Mouse (Mus musculus): ENCODE results near the gene Rab1b. TPM values are rescaled to one million over a fixed set of nuclear protein-coding genes. Genes with fewer than 3 reads are reported as not detected.
A peak's percentile ranks its signal among the peaks of the same experiment; 100 is the strongest.

The Rab1b gene
- polyA plus RNA-seq, 1 experiment, result 203 TPM

DNA sequence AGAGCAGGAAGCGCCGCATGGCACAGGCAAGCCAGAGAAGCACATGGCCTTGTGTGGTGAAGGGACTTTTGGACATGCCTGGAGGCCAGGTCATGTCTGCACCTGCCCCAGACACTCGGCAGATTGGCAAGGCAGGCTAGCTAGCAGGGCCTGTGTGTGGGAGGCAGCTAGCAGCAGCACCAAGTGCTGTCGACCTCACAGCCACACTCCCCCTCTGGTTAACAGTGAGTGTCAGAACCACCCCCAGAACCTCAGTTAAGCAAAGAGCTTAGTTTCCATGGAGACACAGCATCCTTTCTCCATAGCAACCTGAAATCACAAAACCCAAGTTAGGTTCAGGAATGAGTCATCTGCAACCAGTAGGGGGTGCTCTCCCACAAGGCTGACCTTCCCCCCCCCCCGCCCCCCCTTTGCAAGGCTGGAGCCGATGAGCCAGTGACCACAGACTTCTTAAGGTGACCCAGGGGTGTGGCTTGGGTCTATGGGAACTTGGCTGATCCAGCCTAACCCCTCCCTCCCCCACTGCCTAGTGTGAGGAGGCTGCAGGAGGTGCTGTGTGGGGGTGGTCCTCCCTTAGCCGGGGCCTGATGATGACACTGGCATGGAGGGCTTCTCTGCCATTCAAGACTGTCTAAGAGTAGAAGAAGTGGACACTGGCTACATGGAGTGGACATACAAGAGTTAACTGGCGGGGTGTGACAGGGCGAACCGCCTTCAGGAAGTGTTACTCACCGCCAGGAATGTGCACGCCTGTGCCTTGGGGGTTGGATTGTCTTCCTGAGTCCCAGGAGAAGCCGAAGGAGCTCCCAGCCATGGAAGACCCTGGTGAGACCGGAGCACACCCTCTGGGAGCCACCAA is 56.6 kb downstream of the Rab1b start, which contains the start of gene Rin1:
Gene Rin1 (plus strand): TSS at position 435 of the 859 bp plus-strand sequence.
- peaks cover 35% of the 10 kb centered on the region for H3K79me2 ChIP-seq (ENCODE audit: control insufficient read depth, insufficient read depth)
- H3K36me3 ChIP-seq (ENCODE audit: control insufficient read depth, insufficient read depth), result peaks cover 19% of the 10 kb centered on the region
- TF ChIP-seq POLR2A (IDR thresholded peaks at IDR 0.05; ENCODE audit: insufficient read length, low read depth), result peak; percentile 68
- TF ChIP-seq POLR2AphosphoS2 (IDR thresholded peaks at IDR 0.05; ENCODE audit: insufficient read length, low read depth), result peak; percentile 68
- TF ChIP-seq MYOG (IDR thresholded peaks at IDR 0.05; ENCODE audit: control insufficient read depth in 1 of 3, insufficient read depth in 1 of 3, insufficient read length in 2 of 3, low read depth in 2 of 3), result peak in 1 of 3 experiments; percentile 55
- TF ChIP-seq USF1 (IDR thresholded peaks at IDR 0.05; ENCODE audit: low read depth), result no peak
- no peak for TF ChIP-seq TCF12 (IDR thresholded peaks at IDR 0.05; ENCODE audit: insufficient read depth, poor library complexity, severe bottlenecking)
- TF ChIP-seq CEBPB (IDR thresholded peaks at IDR 0.05; ENCODE audit: insufficient read depth, poor library complexity, severe bottlenecking), result no peak
- peak in 2 of 3 experiments; percentile 81 to 90 for TF ChIP-seq MYOD1 (IDR thresholded peaks at IDR 0.05; ENCODE audit: control insufficient read depth in 1 of 3, insufficient read length in 2 of 3, low read depth in 2 of 3)
- no peak for TF ChIP-seq E2F4 (IDR thresholded peaks at IDR 0.05; ENCODE audit: insufficient read depth)
- TF ChIP-seq REST (IDR thresholded peaks at IDR 0.05; ENCODE audit: insufficient read depth, insufficient read length), result no peak
- TF ChIP-seq MAX (IDR thresholded peaks at IDR 0.05; ENCODE audit: low read depth), result no peak
- no peak for TF ChIP-seq SRF (IDR thresholded peaks at IDR 0.05; ENCODE audit: control insufficient read depth, insufficient read length, low read depth)
- no peak for TF ChIP-seq TCF3 (IDR thresholded peaks at IDR 0.05; ENCODE audit: insufficient read length, low read depth)
- peak within 1 kb of the TSS; percentile 95 for H3K4me3 ChIP-seq
- H3K4me2 ChIP-seq (ENCODE audit: low read depth), result peak within 1 kb of the TSS; percentile 78
- peak within 1 kb of the TSS; percentile 74 for H3ac ChIP-seq (ENCODE audit: control insufficient read depth, insufficient read length)
- no peaks in the 10 kb centered on the region for H3K27me3 ChIP-seq (ENCODE audit: control insufficient read depth, insufficient read depth, insufficient read length)

GRCm38 (mm10) chr19:5049325-5049724 is 57.5 kb downstream of the Rab1b start:
- Histone ChIP-seq H3K36me3 (ENCODE audit: control insufficient read depth, insufficient read depth) (peaks cover 10% of the 10 kb centered on the region), H3K4me2 (ENCODE audit: low read depth) (no peak overlapping the region), H3K79me2 (ENCODE audit: control insufficient read depth, insufficient read depth) (peaks cover 30% of the 10 kb centered on the region), H3ac (ENCODE audit: control insufficient read depth, insufficient read length) (no peak overlapping the region), H3K4me3 (peak overlapping the region; percentile 95), H3K27me3 (ENCODE audit: control insufficient read depth, insufficient read depth, insufficient read length) (no peaks in the 10 kb centered on the region)
- TF ChIP-seq REST (IDR thresholded peaks at IDR 0.05; ENCODE audit: insufficient read depth, insufficient read length), result no peak
- no peak for TF ChIP-seq USF1 (IDR thresholded peaks at IDR 0.05; ENCODE audit: low read depth)
- TF ChIP-seq MAX (IDR thresholded peaks at IDR 0.05; ENCODE audit: low read depth), result no peak
- no peak for TF ChIP-seq SRF (IDR thresholded peaks at IDR 0.05; ENCODE audit: control insufficient read depth, insufficient read length, low read depth)
- TF ChIP-seq MYOD1 (IDR thresholded peaks at IDR 0.05; ENCODE audit: control insufficient read depth in 1 of 3, insufficient read length in 2 of 3, low read depth in 2 of 3), result no peak

Other genes with a start within 250 kb of the Rab1b start
- gene Actn3, start 229.2 kb downstream of the Rab1b start, polyA plus RNA-seq (2012; fragmentation: generic; extraction: Trizol), result 418 TPM
- gene Zdhhc24, start 228.4 kb downstream of the Rab1b start, polyA plus RNA-seq (2012; fragmentation: generic; extraction: Trizol), result 9.3 TPM
- gene Bbs1, start 200.4 kb downstream of the Rab1b start, polyA plus RNA-seq (2012; fragmentation: generic; extraction: Trizol), result 3.6 TPM
- gene Dpp3, start 178.8 kb downstream of the Rab1b start, polyA plus RNA-seq (2012; fragmentation: generic; extraction: Trizol), result 71.6 TPM
- gene Peli3, start 163.9 kb downstream of the Rab1b start, polyA plus RNA-seq (2012; fragmentation: generic; extraction: Trizol), result 0.49 TPM
- 62.6 TPM for gene Mrpl11, start 144.9 kb downstream of the Rab1b start, polyA plus RNA-seq (2012; fragmentation: generic; extraction: Trizol)
- gene Npas4, start 116.8 kb downstream of the Rab1b start, polyA plus RNA-seq (2012; fragmentation: generic; extraction: Trizol), result 0.02 TPM
- 8.7 TPM for gene Slc29a2, start 83.2 kb downstream of the Rab1b start, polyA plus RNA-seq (2012; fragmentation: generic; extraction: Trizol)
- gene B4gat1, start 68.2 kb downstream of the Rab1b start, polyA plus RNA-seq (2012; fragmentation: generic; extraction: Trizol), result 46.7 TPM
- gene AC124502.3, start 68.2 kb downstream of the Rab1b start, polyA plus RNA-seq (2012; fragmentation: generic; extraction: Trizol), result 1.6 TPM
- 45.8 TPM for gene Brms1, start 65.7 kb downstream of the Rab1b start, polyA plus RNA-seq (2012; fragmentation: generic; extraction: Trizol)
- 63.9 TPM for gene Rin1, start 56.6 kb downstream of the Rab1b start, polyA plus RNA-seq (2012; fragmentation: generic; extraction: Trizol)
- gene Cd248, start 39.0 kb downstream of the Rab1b start, polyA plus RNA-seq (2012; fragmentation: generic; extraction: Trizol), result 10.4 TPM
- 10.1 TPM for gene Tmem151a, start 21.5 kb downstream of the Rab1b start, polyA plus RNA-seq (2012; fragmentation: generic; extraction: Trizol)
- 115 TPM for gene Yif1a, start 18.5 kb downstream of the Rab1b start, polyA plus RNA-seq (2012; fragmentation: generic; extraction: Trizol)
- 1.6 TPM for gene Cnih2, start 8.6 kb downstream of the Rab1b start, polyA plus RNA-seq (2012; fragmentation: generic; extraction: Trizol)
- 56.7 TPM for gene Klc2, start 11.5 kb upstream of the Rab1b start, polyA plus RNA-seq (2012; fragmentation: generic; extraction: Trizol)
- gene Pacs1, start 166.0 kb upstream of the Rab1b start, polyA plus RNA-seq (2012; fragmentation: generic; extraction: Trizol), result 6.5 TPM
- 109 TPM for gene Sf3b2, start 188.4 kb upstream of the Rab1b start, polyA plus RNA-seq (2012; fragmentation: generic; extraction: Trizol)
- gene Gal3st3, start 191.3 kb upstream of the Rab1b start, polyA plus RNA-seq (2012; fragmentation: generic; extraction: Trizol), result 0.05 TPM
- not detected for gene Catsper1, start 228.7 kb upstream of the Rab1b start, polyA plus RNA-seq (2012; fragmentation: generic; extraction: Trizol)
- gene Cst6, start 242.5 kb upstream of the Rab1b start, polyA plus RNA-seq (2012; fragmentation: generic; extraction: Trizol), result 28.0 TPM